Mouse (Mus musculus): ENCODE results near the gene Cpne2. TPM values are rescaled to one million over a fixed set of nuclear protein-coding genes. Genes with fewer than 3 reads are reported as not detected.

Gene Cpne2
- polyA plus RNA-seq (2015; fragmentation: Nextera tagmentation; extraction: Ambion mirVana): 5.0 and 6.7 TPM in 2 replicates

- under 1% methylated on average over 73 of the region's 81 CpGs for WGBS
Measured at GRCm38 (mm10) chr8:94532873-94533671, at the start of gene Cpne2. Cpne2 (plus strand) TSS chr8:94532990.

GRCm38 (mm10) chr8:94485288-94485687 lies 47.5 kb upstream of the Cpne2 start:
- Histone ChIP-seq H3K4me2 (no peak overlapping the region), H3K27ac (no peak overlapping the region), H3K9ac (no peak overlapping the region), H3K4me3 (no peak overlapping the region), H3K36me3 (no peaks in the 10 kb centered on the region), H3K9me3 (replicated peaks) (no peaks in the 10 kb centered on the region), H3K4me1 (replicated peaks) (no peaks in the 10 kb centered on the region), H3K27me3 (peaks cover 14% of the 10 kb centered on the region; the same call in 1 of the 2 replicates)
- ATAC-seq (replicated peaks; ENCODE audit: insufficient number of reproducible peaks, insufficient read depth, low FRiP score, low read depth): no peak
- WGBS: 68% methylated on average over 3 of the region's 3 CpGs

More at GRCm38 (mm10) chr8:94532873-94533671, at the start of gene Cpne2:
- Histone ChIP-seq H3K4me2 (peak within 1 kb of the TSS; percentile 96), H3K4me1 (replicated peaks) (peaks cover 25% of the 10 kb centered on the region), H3K36me3 (no peaks in the 10 kb centered on the region), H3K9ac (peak within 1 kb of the TSS; percentile 64), H3K27ac (no peak within 1 kb of the TSS), H3K4me3 (peak within 1 kb of the TSS; percentile 73), H3K9me3 (replicated peaks) (no peaks in the 10 kb centered on the region), H3K27me3 (peaks cover 46% of the 10 kb centered on the region)
- ATAC-seq (replicated peaks; ENCODE audit: insufficient number of reproducible peaks, insufficient read depth, low FRiP score, low read depth): peak; percentile 79

GRCm38 (mm10) chr8:94485882-94486281 lies 46.9 kb upstream of the Cpne2 start:
- peaks cover 20% of the 10 kb centered on the region for H3K27me3 ChIP-seq
- no peak overlapping the region for H3K4me3 ChIP-seq
- H3K4me1 ChIP-seq (replicated peaks): no peaks in the 10 kb centered on the region
- no peak overlapping the region for H3K9ac ChIP-seq
- ATAC-seq (replicated peaks; ENCODE audit: insufficient number of reproducible peaks, insufficient read depth, low FRiP score, low read depth): no peak
- no peak overlapping the region for H3K27ac ChIP-seq
- 14% methylated on average over 2 of the region's 2 CpGs for WGBS
- no peak overlapping the region for H3K4me2 ChIP-seq
- no peaks in the 10 kb centered on the region for H3K36me3 ChIP-seq
- H3K9me3 ChIP-seq (replicated peaks): no peaks in the 10 kb centered on the region

- Histone ChIP-seq H3K4me1 (replicated peaks) (peaks cover 10% of the 10 kb centered on the region), H3K9ac (no peak overlapping the region), H3K9me3 (replicated peaks) (no peaks in the 10 kb centered on the region), H3K27me3 (peaks cover 19% of the 10 kb centered on the region; the same call in 1 of the 2 replicates), H3K4me3 (no peak overlapping the region), H3K36me3 (no peaks in the 10 kb centered on the region), H3K4me2 (no peak overlapping the region), H3K27ac (no peak overlapping the region)
- no peak for ATAC-seq (replicated peaks; ENCODE audit: insufficient number of reproducible peaks, insufficient read depth, low FRiP score, low read depth)
- WGBS: 43% methylated on average over 2 of the region's 2 CpGs
Measured at GRCm38 (mm10) chr8:94488016-94488415, 44.8 kb upstream of the Cpne2 start.

GRCm38 (mm10) chr8:94489809-94490483 lies 42.8 kb upstream of the Cpne2 start:
- no peak for ATAC-seq (replicated peaks; ENCODE audit: insufficient number of reproducible peaks, insufficient read depth, low FRiP score, low read depth)

GRCm38 (mm10) chr8:94492021-94492681 lies 40.6 kb upstream of the Cpne2 start:
- Histone ChIP-seq H3K4me2 (peak overlapping the region; percentile 65), H3K4me3 (peak overlapping the region; percentile 31), H3K36me3 (no peaks in the 10 kb centered on the region), H3K27ac (no peak overlapping the region), H3K9ac (no peak overlapping the region), H3K4me1 (replicated peaks) (peaks cover 10% of the 10 kb centered on the region), H3K9me3 (replicated peaks) (no peaks in the 10 kb centered on the region), H3K27me3 (peaks cover 22% of the 10 kb centered on the region; the same call in 1 of the 2 replicates)
- peak; percentile 65; the same call in 1 of the 2 replicates for ATAC-seq (replicated peaks; ENCODE audit: insufficient number of reproducible peaks, insufficient read depth, low FRiP score, low read depth)
- WGBS: 5% methylated on average over 15 of the region's 15 CpGs

More at GRCm38 (mm10) chr8:94489809-94490483, 42.8 kb upstream of the Cpne2 start:
- H3K9ac ChIP-seq: no peak overlapping the region
- no peak overlapping the region for H3K4me3 ChIP-seq
- WGBS: 38% methylated on average over 4 of the region's 4 CpGs
- no peak overlapping the region for H3K4me2 ChIP-seq
- peaks cover 22% of the 10 kb centered on the region; the same call in 1 of the 2 replicates for H3K27me3 ChIP-seq
- H3K27ac ChIP-seq: no peak overlapping the region
- peaks cover 10% of the 10 kb centered on the region for H3K4me1 ChIP-seq (replicated peaks)
- no peaks in the 10 kb centered on the region for H3K36me3 ChIP-seq
- H3K9me3 ChIP-seq (replicated peaks): no peaks in the 10 kb centered on the region

GRCm38 (mm10) chr8:94493240-94493639 lies 39.5 kb upstream of the Cpne2 start:
- ATAC-seq (replicated peaks; ENCODE audit: insufficient number of reproducible peaks, insufficient read depth, low FRiP score, low read depth): no peak
- H3K4me1 ChIP-seq (replicated peaks): peaks cover 10% of the 10 kb centered on the region
- H3K4me3 ChIP-seq: no peak overlapping the region
- no peaks in the 10 kb centered on the region for H3K9me3 ChIP-seq (replicated peaks)
- H3K36me3 ChIP-seq: no peaks in the 10 kb centered on the region
- WGBS: 37% methylated on average over 1 of the region's 1 CpGs
- peaks cover 22% of the 10 kb centered on the region; the same call in 1 of the 2 replicates for H3K27me3 ChIP-seq
- no peak overlapping the region for H3K27ac ChIP-seq
- no peak overlapping the region for H3K9ac ChIP-seq
- no peak overlapping the region for H3K4me2 ChIP-seq

- Histone ChIP-seq H3K4me3 (no peak overlapping the region), H3K9ac (no peak overlapping the region), H3K9me3 (replicated peaks) (no peaks in the 10 kb centered on the region), H3K27me3 (peaks cover 23% of the 10 kb centered on the region), H3K36me3 (no peaks in the 10 kb centered on the region), H3K4me2 (no peak overlapping the region), H3K27ac (no peak overlapping the region), H3K4me1 (replicated peaks) (no peaks in the 10 kb centered on the region)
- no peak for ATAC-seq (replicated peaks; ENCODE audit: insufficient number of reproducible peaks, insufficient read depth, low FRiP score, low read depth)
- 62% methylated on average over 5 of the region's 5 CpGs for WGBS
Measured at GRCm38 (mm10) chr8:94515430-94516208, 17.2 kb upstream of the Cpne2 start.

- H3K27me3 ChIP-seq: peaks cover 23% of the 10 kb centered on the region
- WGBS: 28% methylated on average over 1 of the region's 1 CpGs
- H3K9ac ChIP-seq: no peak overlapping the region
- no peaks in the 10 kb centered on the region for H3K4me1 ChIP-seq (replicated peaks)
- no peaks in the 10 kb centered on the region for H3K36me3 ChIP-seq
- no peaks in the 10 kb centered on the region for H3K9me3 ChIP-seq (replicated peaks)
- no peak overlapping the region for H3K4me2 ChIP-seq
- no peak overlapping the region for H3K27ac ChIP-seq
- no peak overlapping the region for H3K4me3 ChIP-seq
- ATAC-seq (replicated peaks; ENCODE audit: insufficient number of reproducible peaks, insufficient read depth, low FRiP score, low read depth): no peak
Measured at GRCm38 (mm10) chr8:94516209-94516593, 16.6 kb upstream of the Cpne2 start.

GRCm38 (mm10) chr8:94516766-94517165 lies 16.0 kb upstream of the Cpne2 start:
- Histone ChIP-seq H3K27me3 (peaks cover 27% of the 10 kb centered on the region), H3K4me2 (no peak overlapping the region), H3K4me1 (replicated peaks) (no peaks in the 10 kb centered on the region), H3K4me3 (no peak overlapping the region), H3K36me3 (no peaks in the 10 kb centered on the region), H3K9me3 (replicated peaks) (no peaks in the 10 kb centered on the region), H3K9ac (no peak overlapping the region), H3K27ac (no peak overlapping the region)
- ATAC-seq (replicated peaks; ENCODE audit: insufficient number of reproducible peaks, insufficient read depth, low FRiP score, low read depth): no peak
- 60% methylated on average over 3 of the region's 3 CpGs for WGBS
